Mouse (Mus musculus): ENCODE data around the gene Polq.
"Not testable (repeated sequence)": the region's sequence is repeated elsewhere in the genome, so short reads cannot be mapped to it uniquely, and the experiment has no call there.

Gene Polq

DNA sequence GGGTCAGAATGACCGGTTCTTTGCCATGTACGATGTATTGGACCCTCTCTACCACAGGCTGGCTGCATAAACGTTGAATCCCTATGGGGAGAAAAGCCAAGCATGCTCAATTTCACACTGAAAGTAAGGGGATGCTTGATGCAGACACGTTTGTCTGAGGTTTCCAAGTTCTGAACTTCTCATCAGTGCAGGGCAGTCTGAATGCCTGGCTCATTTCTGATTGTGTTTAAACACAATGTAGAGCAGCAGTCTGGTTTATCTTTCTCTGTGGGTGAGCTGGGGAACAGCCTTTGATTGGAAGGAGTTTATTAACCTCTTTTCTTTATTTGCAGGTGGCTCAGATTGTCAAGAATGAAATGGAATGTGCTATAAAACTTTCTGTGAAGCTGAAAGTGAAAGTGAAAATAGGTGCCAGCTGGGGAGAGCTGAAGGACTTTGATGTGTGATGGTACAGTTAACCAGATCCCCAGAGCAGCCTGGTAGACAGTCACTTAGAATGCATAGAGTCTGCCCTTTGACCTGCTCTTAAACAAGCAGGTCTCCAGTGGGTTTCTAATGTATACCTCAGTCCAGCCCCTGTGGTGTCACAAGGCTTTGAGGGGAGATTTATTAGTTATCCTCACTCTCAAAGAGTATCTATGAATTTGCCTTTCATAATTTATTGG is 82.7 kb downstream of the Polq start:
- intact Hi-C loops (cut with DNase I), result no loop called here

DNA sequence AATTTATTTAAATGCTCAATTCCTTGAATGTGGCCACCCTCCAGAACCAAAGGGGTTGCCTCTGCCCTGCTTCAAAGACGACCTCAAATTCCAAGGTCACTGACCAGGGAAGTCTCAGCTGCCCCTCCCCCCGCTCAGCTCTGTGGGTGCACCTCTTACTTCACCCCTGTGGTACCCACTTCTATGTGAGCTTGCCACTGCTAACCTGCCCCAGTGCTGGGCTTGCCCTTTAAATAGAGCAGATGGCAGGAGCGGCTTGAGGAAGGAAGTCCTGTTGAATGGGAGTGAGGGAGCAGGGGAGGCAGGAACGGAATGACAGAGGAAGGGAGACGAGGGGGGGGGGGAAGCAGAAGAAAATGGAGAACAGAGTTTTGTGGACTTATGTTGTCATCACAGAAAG is 97.2 kb downstream of the Polq start:
- intact Hi-C loops (cut with DNase I), result loop anchor here (5.0 kb wide), 1 partner anchor 574 kb away; no protein-coding TSS in a partner anchor

DNA sequence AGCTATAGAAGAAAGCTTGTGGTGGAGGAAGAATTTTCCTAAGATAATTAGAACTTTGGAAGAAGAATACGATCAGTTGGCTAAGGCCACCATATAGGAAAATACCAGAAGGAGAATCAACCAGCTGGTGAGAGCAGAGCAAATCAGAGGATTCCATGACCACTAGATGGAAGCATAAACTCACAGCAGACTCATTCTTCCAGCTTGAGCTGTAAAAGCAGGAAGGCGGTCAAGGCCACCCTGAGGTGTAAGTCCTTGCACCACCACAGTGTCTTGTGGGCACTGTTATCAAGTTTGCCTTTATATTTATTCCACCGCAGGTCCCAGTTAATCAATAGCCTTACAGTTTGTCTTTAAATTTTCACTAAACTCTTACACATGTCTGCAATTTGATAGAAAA is 97.7 kb downstream of the Polq start:
- intact Hi-C loops (cut with DNase I), result loop anchor here (5.0 kb wide), 1 partner anchor 573 kb away; no protein-coding TSS in a partner anchor

DNA sequence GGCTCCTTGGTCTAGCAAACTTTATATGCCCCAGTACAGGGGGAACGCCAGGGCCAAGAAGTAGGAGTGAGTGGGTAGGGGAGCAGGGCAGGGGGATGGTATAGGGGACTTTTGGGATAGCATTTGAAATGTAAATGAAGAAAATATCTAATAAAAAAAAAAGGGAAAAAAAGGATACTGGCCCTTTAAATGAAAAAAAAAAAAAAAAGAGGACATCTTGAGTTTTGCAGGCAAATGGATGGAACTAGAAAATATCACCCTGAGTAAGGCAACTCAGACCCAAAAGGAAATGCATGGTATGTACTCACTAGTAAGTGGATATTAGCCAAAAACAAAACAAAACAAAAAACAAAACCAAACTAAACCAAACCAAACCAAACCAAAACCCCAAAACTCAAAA is 113.6 kb downstream of the Polq start:
- intact Hi-C loops (cut with DNase I), result not testable (repeated sequence)
